Mouse (Mus musculus) cortical plate, adult 2 months (tissue): Measurements from ENCODE around the gene Lyst.

ENCODE experiments used
- CTCF ChIP-seq: fragments of 200-500 bp; IDR thresholded peaks from 2 replicates; pipeline ENCODE4 v1.5.1; 2011; ENCODE audit warnings: mild to moderate bottlenecking, control low read depth, low read length; ENCODE audit not compliant: insufficient read depth; ENCODE audit errors: extremely low read depth
- POLR2A ChIP-seq: fragments of 200-500 bp; IDR thresholded peaks from 2 replicates; pipeline ENCODE4 v1.6.1; 2011; ENCODE audit warnings: mild to moderate bottlenecking, low read length, control low read depth; ENCODE audit not compliant: insufficient read depth; ENCODE audit errors: extremely low read depth

GRCm38 (mm10) chr13:13739232-13739631 lies 149.0 kb downstream of the Lyst start:
- TF ChIP-seq CTCF (no peak), POLR2A (no peak)
